Mouse (Mus musculus): ENCODE results near the gene Gm42715. TPM values are rescaled to one million over a fixed set of nuclear protein-coding genes. Genes with fewer than 3 reads are reported as not detected.

The Gm42715 gene
- polyA plus RNA-seq, 1 experiment: 12.6 TPM

DNA sequence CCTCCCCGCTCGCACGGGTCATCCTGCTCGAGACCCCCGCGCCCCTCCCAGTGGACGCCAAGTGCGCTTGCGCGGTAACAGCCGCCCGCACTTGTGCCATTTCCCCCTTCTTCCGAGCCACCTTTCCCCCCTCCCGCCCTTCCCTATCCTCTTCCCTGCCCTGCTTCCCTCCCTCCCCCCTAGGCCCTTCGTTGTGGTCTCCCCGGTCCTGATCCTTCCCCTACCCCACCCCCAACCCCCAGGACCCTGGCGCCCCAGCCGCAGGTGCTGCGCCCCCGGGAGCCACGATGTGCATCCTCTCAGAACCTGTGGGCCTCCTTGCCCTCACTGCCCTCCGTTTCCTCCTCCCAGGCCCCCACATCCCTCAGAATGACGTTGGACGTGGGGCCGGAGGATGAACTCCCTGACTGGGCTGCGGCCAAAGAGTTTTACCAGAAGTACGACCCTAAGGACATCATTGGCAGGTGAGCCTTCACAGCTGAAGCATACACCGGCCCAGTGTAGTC lies 54.2 kb downstream of the Gm42715 start:
- DNase-seq (ENCODE audit: low read depth, low spot score): no peak
- 3% methylated on average over 28 of the region's 28 CpGs for WGBS

DNA sequence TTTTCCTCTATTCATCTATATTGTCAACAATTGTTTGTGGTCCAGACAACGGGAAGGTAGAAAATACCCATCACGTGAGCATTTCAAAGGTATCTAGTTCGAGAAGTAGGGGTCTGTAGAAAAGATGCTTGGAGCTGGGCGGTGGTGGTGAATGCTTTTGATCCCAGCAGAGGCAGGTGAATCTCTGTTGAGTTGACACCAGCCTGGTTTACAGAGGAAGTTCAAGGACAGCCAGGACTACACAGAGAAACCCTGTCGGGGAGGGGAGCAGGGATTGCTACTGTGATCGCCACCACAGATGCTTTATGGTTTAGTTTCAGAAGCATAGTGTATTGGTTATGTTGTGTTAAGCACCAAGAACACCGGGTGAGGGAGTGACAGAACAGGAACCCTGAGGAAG lies 54.7 kb downstream of the Gm42715 start:
- DNase-seq (ENCODE audit: low read depth, low spot score): no peak
- WGBS: 10% methylated on average over 7 of the region's 7 CpGs

DNA sequence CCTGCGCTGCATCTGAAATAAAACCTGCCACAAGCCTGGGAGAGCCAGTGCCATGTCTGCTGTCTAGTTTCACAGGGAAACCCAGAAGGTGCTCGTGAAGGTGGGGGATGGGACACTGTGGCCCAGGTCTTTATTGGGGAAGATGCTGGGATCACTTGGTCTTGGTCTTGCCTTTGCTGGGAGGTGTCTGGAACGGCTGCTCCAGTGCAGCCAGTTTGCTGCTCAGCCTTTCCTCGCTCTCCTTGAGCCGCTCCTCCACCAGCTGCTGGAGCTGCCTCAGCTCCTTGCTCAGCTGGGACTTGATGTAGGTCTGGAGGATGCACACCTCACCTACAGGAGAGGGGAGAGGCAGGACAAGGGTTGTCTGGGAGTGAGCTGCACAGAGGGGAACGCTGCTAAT lies 63.9 kb downstream of the Gm42715 start:
- DNase-seq (ENCODE audit: low read depth, low spot score): no peak
- 94% methylated on average over 6 of the region's 6 CpGs for WGBS

DNA sequence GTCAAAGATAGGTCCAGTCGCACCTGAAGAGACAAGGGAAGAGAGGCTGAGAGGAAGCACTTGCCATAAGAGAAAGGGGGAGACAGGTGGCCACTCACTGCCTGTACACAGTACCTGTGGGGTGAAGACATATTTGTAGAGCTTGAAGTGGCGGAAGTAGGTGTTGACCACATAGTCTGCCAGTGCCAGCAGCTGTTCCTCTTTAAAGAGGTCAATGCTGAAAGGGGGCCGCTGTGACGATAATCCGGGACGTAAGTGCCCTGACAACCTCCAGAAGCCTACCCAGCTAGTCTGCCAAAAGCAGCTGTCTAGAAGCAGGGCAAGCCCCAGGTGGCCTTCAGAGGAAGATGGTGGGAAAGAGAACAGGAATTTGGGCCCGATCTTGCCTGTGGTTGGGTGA lies 65.6 kb downstream of the Gm42715 start:
- no peak for DNase-seq (ENCODE audit: low read depth, low spot score)
- 87% methylated on average over 7 of the region's 7 CpGs for WGBS

DNA sequence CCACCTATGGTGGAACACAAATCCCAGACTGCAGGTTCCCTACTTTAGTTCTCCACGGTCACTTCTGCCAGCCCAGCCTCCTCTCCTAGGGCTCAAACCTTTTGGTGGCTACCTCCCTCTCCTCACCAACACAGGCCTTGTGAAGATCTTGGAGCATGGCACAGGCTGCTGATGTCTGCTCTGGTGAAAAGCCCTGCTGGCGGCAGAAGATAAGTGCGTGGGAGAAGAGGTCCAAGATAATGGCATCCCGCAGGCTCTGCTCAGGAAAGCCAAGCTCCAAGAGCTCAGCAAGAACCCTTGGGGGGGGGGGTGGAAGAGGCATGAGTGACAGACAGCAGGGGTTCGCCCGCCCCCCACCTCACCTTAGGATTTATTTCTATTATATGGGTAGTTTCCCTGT lies 66.8 kb downstream of the Gm42715 start:
- WGBS: 94% methylated on average over 6 of the region's 6 CpGs
- no peak for DNase-seq (ENCODE audit: low read depth, low spot score)

DNA sequence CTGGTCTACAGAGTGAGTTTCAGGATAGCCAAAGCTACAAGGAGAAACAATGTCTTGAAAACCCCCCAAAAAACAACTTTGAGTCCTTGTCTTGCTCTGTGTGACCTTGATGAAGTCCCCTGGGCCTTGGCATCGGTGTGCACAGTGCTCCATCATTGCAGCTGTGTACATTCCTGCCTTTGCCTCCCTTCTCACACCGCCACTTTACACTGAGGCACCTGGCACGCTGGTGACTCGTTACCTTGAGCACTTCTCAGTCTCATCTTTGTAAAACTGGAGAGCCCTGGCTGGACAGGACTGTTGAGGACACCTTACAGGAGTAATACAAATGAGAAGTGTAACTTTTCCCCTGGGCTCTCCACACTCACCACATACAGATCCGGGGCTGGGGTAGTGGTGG lies 67.8 kb downstream of the Gm42715 start:
- WGBS: 40% methylated on average over 5 of the region's 5 CpGs
- no peak for DNase-seq (ENCODE audit: low read depth, low spot score)

DNA sequence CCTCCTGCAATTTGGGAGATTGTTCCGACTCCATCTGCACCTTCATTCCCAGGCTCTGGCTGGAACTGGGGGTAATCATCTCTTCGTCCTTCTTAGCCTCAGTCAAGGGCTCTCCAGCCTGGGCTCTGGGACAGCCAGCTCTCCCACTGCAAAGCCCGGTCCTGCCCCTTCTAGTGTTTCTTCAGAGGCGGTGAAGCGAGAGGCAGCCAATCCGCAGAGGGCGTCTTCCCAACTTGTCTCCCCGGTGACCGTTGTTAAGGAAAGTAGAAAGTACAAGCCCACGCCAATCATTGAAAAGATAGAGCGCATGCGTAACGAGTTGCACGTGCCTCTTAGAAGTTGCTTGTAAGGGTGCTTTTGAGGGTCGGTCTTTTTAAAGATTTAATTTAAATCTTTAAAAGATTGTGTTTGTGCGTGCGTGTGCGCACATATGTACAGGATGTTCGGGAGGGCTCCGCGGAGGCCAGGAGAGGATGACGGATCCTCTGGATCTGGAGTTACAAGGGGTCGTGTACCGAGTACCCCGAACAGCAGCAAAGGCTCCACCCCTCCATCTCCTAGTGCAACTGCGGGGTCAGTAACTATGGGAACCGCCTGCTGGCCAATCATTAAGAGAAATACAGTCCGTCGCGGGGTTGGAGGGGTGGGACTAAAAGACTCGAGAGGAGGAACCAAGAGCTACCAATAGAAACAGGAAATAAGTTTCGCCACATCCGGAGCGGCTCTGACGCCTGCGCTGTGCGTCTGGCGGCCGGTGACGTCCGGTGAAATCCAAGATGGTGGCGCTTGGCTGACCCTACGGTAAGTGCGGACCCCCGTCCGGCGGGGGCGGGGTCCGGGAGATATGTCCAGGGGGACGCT lies 68.9 kb downstream of the Gm42715 start, which contains the start of the genes Ccdc189 and Rnf40:
Ccdc189 (minus strand) TSS at position 585 of the 861 bp plus-strand sequence.
Rnf40 (plus strand) TSS at position 757 of the 861 bp plus-strand sequence.
- WGBS: 1% methylated on average over 50 of the region's 50 CpGs
- DNase-seq (ENCODE audit: low read depth, low spot score): peak; percentile 97

DNA sequence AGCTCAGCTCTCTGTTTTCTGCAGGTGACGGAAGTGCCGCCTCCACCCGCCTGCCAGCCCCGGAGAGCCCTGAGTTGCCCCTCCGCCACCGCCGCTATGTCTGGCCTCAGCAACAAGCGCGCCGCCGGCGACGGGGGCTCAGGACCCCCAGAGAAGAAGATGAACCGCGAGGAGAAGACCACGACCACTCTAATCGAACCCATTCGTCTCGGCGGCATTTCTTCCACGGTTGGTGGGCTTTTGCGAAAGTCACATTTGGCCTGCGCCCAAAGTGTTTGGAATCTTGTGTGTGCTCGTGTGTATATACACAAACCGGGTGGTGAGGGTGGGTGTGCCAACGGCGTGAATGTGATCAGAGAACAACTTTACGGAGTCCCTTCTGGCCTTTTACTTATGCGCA lies 69.5 kb downstream of the Gm42715 start:
- 2% methylated on average over 29 of the region's 29 CpGs for WGBS
- no peak for DNase-seq (ENCODE audit: low read depth, low spot score)

GRCm38 (mm10) chr7:127589637-127590036 lies 70.3 kb downstream of the Gm42715 start:
- 93% methylated on average over 9 of the region's 9 CpGs for WGBS
- no peak for DNase-seq (ENCODE audit: low read depth, low spot score)

DNA sequence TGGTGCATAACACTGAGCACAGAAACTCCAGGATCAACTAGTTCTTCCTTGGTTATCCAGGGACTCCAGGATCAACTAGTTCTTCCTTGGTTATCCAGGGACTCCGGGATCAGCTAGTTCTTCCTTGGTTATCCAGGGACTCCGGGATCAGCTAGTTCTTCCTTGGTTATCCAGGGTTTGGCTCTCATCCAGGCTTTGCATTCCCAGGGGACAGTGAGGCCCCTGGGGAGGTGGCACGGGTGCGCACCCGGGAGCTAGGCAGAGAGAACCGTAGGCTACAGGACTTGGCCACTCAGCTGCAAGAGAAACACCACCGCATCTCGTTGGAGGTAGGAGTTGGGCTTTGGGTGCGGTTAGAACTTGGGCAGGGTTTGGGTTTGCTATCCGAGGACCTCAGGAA lies 71.7 kb downstream of the Gm42715 start:
- WGBS: 68% methylated on average over 10 of the region's 10 CpGs
- DNase-seq (ENCODE audit: low read depth, low spot score): no peak

DNA sequence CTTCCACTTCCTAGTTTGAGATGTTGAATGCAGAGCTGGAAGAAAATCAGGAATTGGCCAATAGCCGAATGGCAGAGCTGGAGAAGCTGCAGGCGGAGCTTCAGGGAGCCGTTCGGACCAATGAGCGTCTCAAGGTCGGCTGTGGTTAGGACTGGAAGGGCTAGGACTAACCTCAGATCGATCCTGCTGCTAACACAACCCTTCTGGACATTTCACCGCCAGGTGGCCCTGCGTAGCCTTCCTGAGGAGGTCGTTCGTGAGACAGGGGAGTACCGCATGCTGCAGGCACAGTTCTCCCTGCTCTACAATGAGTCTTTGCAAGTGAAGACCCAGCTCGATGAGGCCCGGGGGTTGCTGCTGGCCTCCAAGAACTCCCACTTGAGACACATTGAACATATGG lies 73.2 kb downstream of the Gm42715 start:
- no peak for DNase-seq (ENCODE audit: low read depth, low spot score)
- WGBS: 90% methylated on average over 14 of the region's 14 CpGs

- 93% methylated on average over 17 of the region's 17 CpGs for WGBS
- no peak for DNase-seq (ENCODE audit: low read depth, low spot score)
These were observed 77.4 kb downstream of the Gm42715 start for GRCm38 (mm10) chr7:127596747-127597146.

DNA sequence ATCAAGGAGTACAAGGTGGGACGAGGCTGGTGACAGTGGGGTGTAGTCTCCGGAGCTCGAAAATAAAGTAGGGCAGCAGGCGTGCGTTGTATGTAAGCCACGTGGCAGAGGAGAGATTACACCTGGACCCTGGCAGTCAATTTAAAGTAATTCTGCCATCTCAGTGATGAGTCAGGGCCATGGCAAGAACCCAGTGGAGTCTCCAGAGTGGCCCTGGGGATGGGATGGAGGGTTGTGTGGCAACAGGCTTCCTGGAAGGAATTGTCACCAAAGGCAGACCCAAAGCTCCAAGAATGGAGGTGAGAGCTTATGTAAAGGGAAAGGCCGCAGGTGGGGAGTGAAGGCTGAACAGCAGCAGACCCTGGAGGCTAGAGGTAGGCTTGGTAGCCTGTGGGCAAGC lies 81.2 kb downstream of the Gm42715 start:
- 94% methylated on average over 7 of the region's 7 CpGs for WGBS
- DNase-seq (ENCODE audit: low read depth, low spot score): no peak

- 80% methylated on average over 4 of the region's 4 CpGs for WGBS
- DNase-seq (ENCODE audit: low read depth, low spot score): no peak
These were observed 82.4 kb downstream of the Gm42715 start for GRCm38 (mm10) chr7:127601735-127602134.

- no peak for DNase-seq (ENCODE audit: low read depth, low spot score)
- WGBS: 95% methylated on average over 2 of the region's 2 CpGs
These were observed 83.5 kb downstream of the Gm42715 start for GRCm38 (mm10) chr7:127602903-127603302.

- 86% methylated on average over 10 of the region's 10 CpGs for WGBS
- DNase-seq (ENCODE audit: low read depth, low spot score): no peak
These were observed 84.9 kb downstream of the Gm42715 start for GRCm38 (mm10) chr7:127604256-127604655.

DNA sequence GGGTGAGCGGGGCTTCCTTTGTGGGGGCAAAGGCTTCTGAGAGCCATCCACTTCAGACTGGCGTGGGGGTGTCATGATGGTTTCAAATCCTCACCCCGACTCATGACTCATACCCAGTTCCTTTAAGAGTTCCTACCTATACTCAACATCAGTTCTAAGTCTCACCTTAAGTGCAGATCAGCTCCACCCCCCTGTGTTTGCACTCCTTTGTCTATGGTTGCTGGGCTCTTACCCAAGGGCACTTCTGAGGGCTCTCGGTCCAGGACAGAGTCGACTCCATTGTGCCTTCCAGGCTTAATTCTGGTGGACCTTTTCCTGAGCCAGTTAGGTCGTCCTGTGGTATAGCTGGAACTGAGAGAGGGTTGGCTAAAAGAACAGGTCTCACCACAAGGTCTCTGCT lies 87.8 kb downstream of the Gm42715 start:
- WGBS: 72% methylated on average over 6 of the region's 6 CpGs
- DNase-seq (ENCODE audit: low read depth, low spot score): no peak

- DNase-seq (ENCODE audit: low read depth, low spot score): no peak
- WGBS: 96% methylated on average over 29 of the region's 29 CpGs
These were observed 91.6 kb downstream of the Gm42715 start for GRCm38 (mm10) chr7:127611011-127611410.

- WGBS: 96% methylated on average over 26 of the region's 26 CpGs
- DNase-seq (ENCODE audit: low read depth, low spot score): no peak
These were observed 92.2 kb downstream of the Gm42715 start for GRCm38 (mm10) chr7:127611561-127611960.

DNA sequence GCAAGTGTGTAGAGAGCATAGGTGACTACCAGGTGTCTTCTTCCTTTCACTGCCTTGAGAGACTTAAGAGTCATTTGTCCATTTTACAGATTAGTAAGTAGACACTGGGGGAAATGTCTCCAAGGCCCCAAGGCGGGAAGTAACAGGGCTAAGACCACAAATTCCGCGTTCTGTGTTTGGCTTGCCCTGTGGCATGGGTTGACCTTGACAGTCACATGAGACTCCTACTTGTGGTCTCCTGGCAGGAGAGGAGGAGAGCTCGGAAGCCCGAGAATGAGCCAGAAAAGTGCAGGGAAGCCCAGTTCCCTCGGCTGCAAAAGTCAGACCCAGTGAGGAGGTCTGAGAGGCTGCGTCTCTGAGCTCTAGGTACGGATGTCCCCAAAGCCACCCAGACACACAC lies 94.1 kb downstream of the Gm42715 start:
- no peak for DNase-seq (ENCODE audit: low read depth, low spot score)
- 90% methylated on average over 8 of the region's 8 CpGs for WGBS

- 21% methylated on average over 8 of the region's 8 CpGs for WGBS
- DNase-seq (ENCODE audit: low read depth, low spot score): no peak
These were observed 94.7 kb downstream of the Gm42715 start for GRCm38 (mm10) chr7:127614091-127614490.
